Mouse (Mus musculus) stomach, embryonic 16.5 days (tissue): ENCODE measurements at regions not wholly inside any gene's neighbourhood (a gene's known extent, or its start where the extent isn't known, plus 50 kb on each side); places are given as distances from the start of the nearest gene placed in this dataset.

ENCODE experiments used
- ATAC-seq: fragments of 200-750 bp; cut with Nextera tagmentation; 2 replicates; pipeline ENCODE4 v1.8.0; 2017; ENCODE audit warnings: moderate number of reproducible peaks, moderate TSS enrichment; ENCODE audit not compliant: insufficient read depth, low FRiP score
- H3K27ac ChIP-seq: fragments of 300-500 bp; sonication (generic); 2 replicates; pipeline ENCODE4 v1.5.1; 2014; ENCODE audit warnings: low read length
- H3K27me3 ChIP-seq: fragments of 300-500 bp; sonication (generic); 2 replicates; pipeline ENCODE4 v1.6.1; 2014; ENCODE audit warnings: low read length, control low read depth, mixed read lengths; ENCODE audit not compliant: control insufficient read depth, insufficient read depth
- H3K36me3 ChIP-seq: fragments of 300-500 bp; sonication (generic); 2 replicates; pipeline ENCODE4 v1.6.1; 2014; ENCODE audit warnings: low read length; ENCODE audit not compliant: control insufficient read depth, insufficient read depth
- H3K4me1 ChIP-seq: fragments of 300-500 bp; sonication (generic); 2 replicates; pipeline ENCODE4 v1.6.1; 2014; ENCODE audit warnings: low read length, control low read depth, mixed read lengths; ENCODE audit not compliant: control insufficient read depth, insufficient read depth
- H3K4me2 ChIP-seq: fragments of 300-500 bp; sonication (generic); 2 replicates; pipeline ENCODE4 v1.6.1; 2014; ENCODE audit warnings: low read depth, low read length, mixed read lengths
- H3K4me3 ChIP-seq: fragments of 300-500 bp; sonication (generic); replicated peaks from 2 replicates; pipeline ENCODE4 v1.5.1; 2014; ENCODE audit warnings: mild to moderate bottlenecking, low read length
- H3K9ac ChIP-seq: fragments of 300-500 bp; sonication (generic); 2 replicates; pipeline ENCODE4 v1.6.1; 2014; ENCODE audit warnings: low read length
- H3K9me3 ChIP-seq: fragments of 300-500 bp; sonication (generic); replicated peaks from 2 replicates; pipeline ENCODE4 v1.6.1; 2016; ENCODE audit warnings: low read length, control low read depth; ENCODE audit not compliant: control insufficient read depth
- WGBS: fragments of 180-500 bp; shearing (Covaris S2); extraction: QIAGEN DNeasy Blood & Tissue Kit; methylation state at CpG from one replicate; pipeline ENCODE4 v1.1.7; 2014; 5-methylcytosine and 5-hydroxymethylcytosine counted together

DNA sequence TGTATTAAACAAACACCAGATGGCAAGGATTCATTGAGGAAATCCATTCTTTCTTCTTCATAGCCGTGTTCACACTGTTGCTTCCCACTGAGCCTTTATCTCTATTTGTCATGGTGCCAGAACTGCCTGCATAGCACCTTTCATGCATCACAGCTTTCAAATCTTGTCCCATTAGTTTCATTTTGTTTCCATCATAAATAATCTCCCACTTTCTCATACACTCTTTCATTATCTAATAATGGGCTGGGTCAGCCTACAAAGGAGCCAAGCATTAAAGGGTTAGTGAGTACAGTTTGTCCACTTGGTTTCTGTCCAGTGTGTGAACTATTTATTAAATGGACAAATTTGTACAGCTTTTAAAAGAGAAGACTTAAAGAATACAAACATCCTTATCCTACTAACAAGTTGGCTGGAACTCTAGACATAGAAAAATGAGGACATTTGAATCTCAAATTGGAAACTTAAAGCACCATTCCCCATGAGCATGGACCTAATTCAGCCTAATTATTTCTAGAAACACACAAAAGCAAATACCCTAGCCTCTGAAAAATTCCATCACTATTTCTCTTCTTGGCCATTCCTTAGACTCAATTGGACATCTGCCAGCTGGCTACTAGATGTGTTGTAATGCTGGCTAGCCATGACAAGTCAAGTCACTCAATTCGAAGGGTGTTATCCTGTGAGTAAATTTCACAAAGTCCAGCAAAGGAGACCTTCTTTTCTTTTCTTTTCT, 589.8 kb downstream of the Gm43517 start:
- H3K4me3 ChIP-seq: no peak overlapping the region
- no peak overlapping the region for H3K27ac ChIP-seq
- no peaks in the 10 kb centered on the region for H3K36me3 ChIP-seq
- 37% methylated on average over 2 of the region's 2 CpGs for WGBS
- H3K27me3 ChIP-seq: no peaks in the 10 kb centered on the region
- no peaks in the 10 kb centered on the region for H3K4me1 ChIP-seq
- no peaks in the 10 kb centered on the region for H3K9me3 ChIP-seq
- H3K4me2 ChIP-seq: no peak overlapping the region
- ATAC-seq: no peak
- no peak overlapping the region for H3K9ac ChIP-seq

DNA sequence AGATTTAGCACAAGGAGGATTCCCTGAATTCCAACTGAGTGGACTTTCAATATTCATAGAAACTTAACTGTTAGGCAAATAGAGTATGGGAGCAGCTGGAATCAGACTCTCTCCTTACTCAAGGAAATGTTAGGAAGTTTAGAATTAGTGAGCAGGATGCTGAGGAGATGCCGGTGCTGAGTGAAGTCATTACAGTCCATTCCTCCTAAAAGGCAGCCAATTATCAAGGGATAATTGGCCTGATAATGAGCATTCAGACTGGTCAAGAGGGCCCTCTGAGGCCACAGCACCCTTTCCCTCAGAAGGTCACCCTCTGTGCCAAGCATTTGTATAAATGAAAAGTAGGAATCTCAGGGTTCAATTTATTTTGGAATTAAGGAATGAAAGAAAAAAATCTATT, 590.6 kb downstream of the Gm43517 start:
- Histone ChIP-seq H3K27me3 (no peaks in the 10 kb centered on the region), H3K4me3 (no peak overlapping the region), H3K4me2 (no peak overlapping the region), H3K9ac (no peak overlapping the region), H3K27ac (no peak overlapping the region), H3K4me1 (no peaks in the 10 kb centered on the region), H3K36me3 (no peaks in the 10 kb centered on the region), H3K9me3 (no peaks in the 10 kb centered on the region)
- 59% methylated on average over 1 of the region's 1 CpGs for WGBS
- no peak for ATAC-seq

DNA sequence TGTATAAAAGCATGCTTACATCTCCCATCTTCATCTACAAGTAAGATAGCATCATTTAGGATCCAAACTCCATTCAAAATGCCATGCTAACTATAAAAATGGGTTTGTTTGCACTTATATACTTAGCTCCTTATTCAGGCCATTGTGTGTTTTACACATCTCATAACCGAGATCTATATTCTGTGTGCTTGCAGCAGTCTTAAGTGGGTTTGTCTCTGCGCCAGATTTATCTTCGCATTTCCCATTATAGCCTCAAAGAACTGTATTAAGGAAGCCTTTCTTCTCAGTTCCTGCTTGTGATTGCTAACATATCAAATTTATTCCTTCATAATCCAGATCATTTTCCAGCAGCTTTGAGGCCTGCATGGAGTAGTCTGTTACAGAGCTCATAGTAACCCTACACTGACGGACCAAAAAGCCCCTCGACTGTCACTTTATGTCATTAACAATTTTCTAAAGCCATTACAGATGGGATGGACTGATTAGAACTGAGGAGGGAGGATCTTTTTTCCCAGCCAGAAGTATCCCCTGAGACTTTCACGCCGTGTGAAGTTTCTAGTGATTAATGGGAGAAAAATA, 607.6 kb downstream of the Gm43517 start:
- H3K36me3 ChIP-seq: no peaks in the 10 kb centered on the region
- H3K4me1 ChIP-seq: no peaks in the 10 kb centered on the region
- no peak overlapping the region for H3K9ac ChIP-seq
- no peaks in the 10 kb centered on the region for H3K9me3 ChIP-seq
- H3K27ac ChIP-seq: no peak overlapping the region
- H3K4me3 ChIP-seq: no peak overlapping the region
- 52% methylated on average over 7 of the region's 7 CpGs for WGBS
- no peak for ATAC-seq
- H3K27me3 ChIP-seq: no peaks in the 10 kb centered on the region
- no peak overlapping the region for H3K4me2 ChIP-seq

DNA sequence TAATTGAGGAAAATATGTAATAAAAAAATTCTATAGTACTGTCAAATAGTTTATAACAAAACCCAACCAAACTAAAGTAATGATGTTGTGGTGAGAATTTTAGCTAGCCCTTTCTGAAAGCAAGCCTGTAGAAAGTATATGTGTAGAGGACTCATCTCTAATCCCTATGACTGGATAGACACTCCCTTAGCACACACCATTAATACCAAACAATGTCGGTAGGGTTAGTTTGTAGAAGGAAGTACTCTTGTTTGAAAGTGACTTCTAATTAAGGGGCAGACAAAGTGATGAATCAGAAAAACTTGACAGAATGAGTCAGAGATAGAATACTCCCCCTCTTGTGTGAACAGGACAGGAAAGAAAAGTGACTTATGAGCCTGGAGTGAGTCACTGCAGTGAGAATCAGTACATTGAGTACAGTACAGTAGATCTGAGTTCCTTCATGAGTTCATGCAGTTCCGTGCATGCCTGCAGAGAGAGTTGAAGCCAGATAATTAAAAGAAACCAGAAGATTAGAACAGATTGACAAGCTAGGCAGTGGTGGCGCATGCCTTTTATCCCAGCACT, 610.0 kb downstream of the Prkd1 start:
- peak; percentile 79 for ATAC-seq

DNA sequence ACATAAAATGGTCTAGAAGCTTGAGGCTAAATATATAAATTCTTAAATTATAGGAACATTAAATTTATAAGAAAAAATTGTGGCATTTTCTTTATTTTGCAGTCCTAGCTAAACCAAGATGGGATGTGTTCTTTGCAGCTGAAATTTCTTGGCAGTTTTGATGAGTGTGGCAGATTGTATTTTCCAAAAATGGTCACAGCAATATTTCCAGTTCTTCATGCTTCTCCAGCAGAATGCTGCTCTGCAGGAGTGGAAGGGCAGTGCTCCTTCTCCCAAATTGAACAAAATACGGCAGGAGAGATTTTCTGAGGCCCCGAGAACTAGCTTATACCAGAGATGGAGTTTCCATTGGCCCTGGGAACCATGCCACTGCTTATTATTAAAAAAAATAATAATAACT, 587.6 kb downstream of the Prkd1 start:
- no peaks in the 10 kb centered on the region for H3K36me3 ChIP-seq
- H3K4me1 ChIP-seq: no peaks in the 10 kb centered on the region
- WGBS: 80% methylated on average over 2 of the region's 2 CpGs
- no peaks in the 10 kb centered on the region for H3K9me3 ChIP-seq
- no peaks in the 10 kb centered on the region for H3K27me3 ChIP-seq
- H3K9ac ChIP-seq: no peak overlapping the region
- no peak for ATAC-seq
- no peak overlapping the region for H3K27ac ChIP-seq
- no peak overlapping the region for H3K4me2 ChIP-seq
- H3K4me3 ChIP-seq: no peak overlapping the region

More for the DNA sequence above, 610.0 kb downstream of the Prkd1 start:
- Histone ChIP-seq H3K9me3 (no peaks in the 10 kb centered on the region), H3K27me3 (no peaks in the 10 kb centered on the region), H3K9ac (no peak overlapping the region), H3K4me2 (no peak overlapping the region), H3K36me3 (no peaks in the 10 kb centered on the region), H3K27ac (no peak overlapping the region), H3K4me3 (no peak overlapping the region), H3K4me1 (no peaks in the 10 kb centered on the region)
- WGBS: 68% methylated on average over 3 of the region's 3 CpGs

DNA sequence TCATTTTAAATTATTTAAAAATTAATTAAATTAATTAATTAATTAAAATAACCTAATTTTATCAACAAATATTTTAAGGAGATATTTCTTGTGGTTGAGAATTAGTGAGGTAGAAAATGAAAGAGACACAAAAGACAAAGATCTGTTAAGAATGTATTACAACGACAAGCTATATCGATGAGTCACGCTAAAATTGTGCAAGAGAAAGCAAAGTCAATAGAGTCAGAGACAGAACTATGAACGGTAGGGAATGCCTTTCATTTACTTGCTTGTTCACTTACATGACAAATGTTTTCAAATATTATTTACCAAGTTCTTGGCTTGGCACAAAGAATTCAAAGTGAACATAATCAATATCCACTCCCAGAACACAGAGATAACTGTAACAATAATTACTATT, 582.5 kb downstream of the Prkd1 start:
- ATAC-seq: no peak
- no peaks in the 10 kb centered on the region for H3K36me3 ChIP-seq
- H3K27me3 ChIP-seq: no peaks in the 10 kb centered on the region
- H3K9me3 ChIP-seq: no peaks in the 10 kb centered on the region
- 65% methylated on average over 4 of the region's 4 CpGs for WGBS
- H3K4me3 ChIP-seq: no peak overlapping the region
- no peak overlapping the region for H3K27ac ChIP-seq
- H3K4me1 ChIP-seq: no peaks in the 10 kb centered on the region
- no peak overlapping the region for H3K9ac ChIP-seq
- no peak overlapping the region for H3K4me2 ChIP-seq

DNA sequence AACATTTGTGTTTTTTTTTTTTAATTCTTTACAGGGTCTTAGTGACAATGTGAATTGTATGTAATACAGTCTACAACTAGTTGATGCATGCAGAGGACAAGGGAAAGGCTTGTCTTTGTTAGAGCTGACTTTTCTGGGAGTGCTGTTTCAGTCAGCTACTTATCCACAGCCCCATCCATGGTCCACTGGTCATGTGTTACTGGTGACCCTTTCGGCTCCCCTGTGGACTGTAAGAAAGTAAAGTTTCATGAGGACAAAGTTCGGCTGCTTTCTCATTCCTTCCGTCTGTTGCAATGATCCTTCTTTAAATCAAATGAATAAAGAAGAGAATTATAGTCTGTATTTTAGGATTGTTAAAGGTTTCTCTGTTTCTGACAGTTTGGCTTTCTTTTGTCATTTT, 577.1 kb downstream of the Prkd1 start:
- Histone ChIP-seq H3K36me3 (no peaks in the 10 kb centered on the region), H3K9ac (no peak overlapping the region), H3K27me3 (no peaks in the 10 kb centered on the region), H3K4me3 (no peak overlapping the region), H3K4me2 (no peak overlapping the region), H3K27ac (no peak overlapping the region), H3K9me3 (no peaks in the 10 kb centered on the region), H3K4me1 (no peaks in the 10 kb centered on the region)
- 32% methylated on average over 3 of the region's 3 CpGs for WGBS
- ATAC-seq: no peak

DNA sequence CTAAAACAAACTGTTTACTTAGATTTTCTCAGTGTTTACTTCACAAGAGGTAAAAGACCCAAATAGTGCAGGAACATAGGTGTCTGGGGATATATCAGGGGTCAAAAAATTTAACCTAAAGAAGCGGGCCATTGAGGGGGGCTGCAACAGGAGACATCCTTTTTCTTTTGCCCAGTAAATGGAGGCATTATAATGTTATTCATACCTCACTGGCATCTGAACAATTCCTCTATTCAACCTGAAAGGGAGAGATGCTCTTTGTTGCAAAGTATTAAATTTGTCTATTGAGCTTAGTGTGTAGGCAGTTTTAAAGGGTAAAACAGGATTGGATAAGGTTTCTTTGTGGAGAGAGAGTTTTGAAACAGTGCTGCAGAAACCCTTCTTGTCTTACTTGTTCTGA, 576.5 kb downstream of the Prkd1 start:
- no peak overlapping the region for H3K4me2 ChIP-seq
- no peak for ATAC-seq
- H3K36me3 ChIP-seq: no peaks in the 10 kb centered on the region
- WGBS: 40% methylated on average over 1 of the region's 1 CpGs
- H3K4me1 ChIP-seq: no peaks in the 10 kb centered on the region
- H3K4me3 ChIP-seq: no peak overlapping the region
- H3K9me3 ChIP-seq: no peaks in the 10 kb centered on the region
- H3K27me3 ChIP-seq: no peaks in the 10 kb centered on the region
- H3K27ac ChIP-seq: no peak overlapping the region
- H3K9ac ChIP-seq: no peak overlapping the region

DNA sequence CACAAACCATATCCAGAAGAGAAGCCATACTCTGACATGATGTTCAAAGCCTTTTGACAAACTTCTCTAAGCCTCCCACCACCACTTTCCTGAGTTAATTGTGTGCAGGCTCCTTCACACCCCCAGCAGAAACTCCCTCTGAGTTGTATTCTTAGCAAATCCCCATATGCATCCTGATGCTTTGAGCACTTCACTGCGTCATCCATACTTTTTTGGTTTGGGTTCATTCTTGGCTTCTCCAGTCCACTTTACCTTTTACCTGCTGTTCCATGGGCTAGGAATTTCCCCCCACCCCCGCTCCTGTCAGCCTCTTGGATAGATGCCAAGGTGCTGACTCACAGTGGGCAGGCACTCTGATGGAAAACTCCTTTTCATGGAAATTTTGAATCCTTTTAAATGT, 575.2 kb downstream of the Prkd1 start:
- WGBS: 64% methylated on average over 2 of the region's 2 CpGs
- Histone ChIP-seq H3K9me3 (no peaks in the 10 kb centered on the region), H3K27me3 (no peaks in the 10 kb centered on the region), H3K36me3 (no peaks in the 10 kb centered on the region), H3K4me2 (no peak overlapping the region), H3K4me3 (no peak overlapping the region), H3K4me1 (no peaks in the 10 kb centered on the region), H3K9ac (no peak overlapping the region), H3K27ac (no peak overlapping the region)
- ATAC-seq: no peak
